Mouse (Mus musculus) MEL (cell line): Measurements from ENCODE around the gene Myo1e. TPM values are rescaled to one million over a fixed set of nuclear protein-coding genes. Genes with fewer than 3 reads are reported as not detected.

Experiments used
- DNase-seq: peaks from one replicate; pipeline ENCODE4 v3.0.0; 2011; ENCODE audit warnings: low read depth, low spot score
- H3K27ac ChIP-seq: 2 replicates; pipeline ENCODE4 v1.5.1; 2012; ENCODE audit warnings: low read depth, mild to moderate bottlenecking, control low read depth, low read length, moderate library complexity; ENCODE audit not compliant: control insufficient read depth
- H3K27me3 ChIP-seq, 2 experiments: fragments of 150-350 bp in 1 of 2; sonication (generic) in 1 of 2; 2 replicates each; pipeline ENCODE4 v1.6.1; 2012; ENCODE audit warnings: low read length in 2 of 2, mild to moderate bottlenecking in 2 of 2, improper control_type of control experiment in 1 of 2, moderate library complexity in 1 of 2; ENCODE audit not compliant: insufficient read depth in 2 of 2, control insufficient read depth in 1 of 2
- H3K36me3 ChIP-seq, 2 experiments: 2 replicates each; pipeline ENCODE4 v1.6.1; 2012 to 2014; ENCODE audit warnings: low read length in 2 of 2, improper control_type of control experiment in 1 of 2, inconsistent platforms in 1 of 2, mild to moderate bottlenecking in 1 of 2; ENCODE audit not compliant: insufficient read depth in 2 of 2, control insufficient read depth in 1 of 2
- H3K4me1 ChIP-seq, 2 experiments: fragments of 150-350 bp in 1 of 2; sonication (generic) in 1 of 2; 2 replicates each; pipeline ENCODE4 v1.6.1; 2012; ENCODE audit warnings: low read length in 2 of 2, improper control_type of control experiment in 1 of 2, mild to moderate bottlenecking in 1 of 2; ENCODE audit not compliant: insufficient read depth in 2 of 2, control insufficient read depth in 1 of 2
- H3K4me3 ChIP-seq, 2 experiments: fragments of 150-350 bp in 1 of 2; sonication (generic) in 1 of 2; 2 replicates each; pipeline ENCODE4 v1.5.1; 2012; ENCODE audit warnings: low read depth in 2 of 2, low read length in 2 of 2, mild to moderate bottlenecking in 2 of 2, moderate library complexity in 2 of 2, control low read depth in 1 of 2, improper control_type of control experiment in 1 of 2; ENCODE audit not compliant: control insufficient read depth in 1 of 2, insufficient read depth in 1 of 2
- H3K79me2 ChIP-seq: 2 replicates; pipeline ENCODE4 v1.6.1; 2012; ENCODE audit warnings: mild to moderate bottlenecking, low read length, moderate library complexity; ENCODE audit not compliant: control insufficient read depth, poor library complexity, insufficient read depth
- H3K9ac ChIP-seq: 2 replicates; pipeline ENCODE4 v1.6.1; 2012; ENCODE audit warnings: low read depth, mild to moderate bottlenecking, control low read depth, low read length, moderate library complexity; ENCODE audit not compliant: control insufficient read depth, poor library complexity, severe bottlenecking
- H3K9me3 ChIP-seq: fragments of 150-350 bp; sonication (generic); replicated peaks from 2 replicates; pipeline ENCODE4 v1.6.1; 2012; ENCODE audit warnings: mild to moderate bottlenecking, low read length, improper control_type of control experiment, moderate library complexity; ENCODE audit not compliant: insufficient read depth
- ELF1 ChIP-seq: IDR thresholded peaks from 2 replicates; pipeline ENCODE4 v1.6.1; 2014; ENCODE audit warnings: low read depth, mild to moderate bottlenecking, inconsistent platforms, low read length, improper control_type of control experiment, moderate library complexity
- EP300 ChIP-seq, 2 experiments: IDR thresholded peaks; 2 replicates each; pipeline ENCODE4 v1.6.1; 2011; ENCODE audit warnings: improper control_type of control experiment in 2 of 2, low read length in 2 of 2, low read depth in 1 of 2, mild to moderate bottlenecking in 1 of 2
- GABPA ChIP-seq: IDR thresholded peaks from 2 replicates; pipeline ENCODE4 v1.6.1; 2012; ENCODE audit warnings: low read depth, mild to moderate bottlenecking, inconsistent platforms, low read length, improper control_type of control experiment, moderate library complexity
- GATA1 ChIP-seq: IDR thresholded peaks from 2 replicates; pipeline ENCODE4 v1.6.1; 2011; ENCODE audit warnings: low read depth, low read length, improper control_type of control experiment
- JUND ChIP-seq: IDR thresholded peaks from 2 replicates; pipeline ENCODE4 v1.6.1; 2011; ENCODE audit warnings: low read depth, mild to moderate bottlenecking, improper control_type of control experiment, low read length
- MEF2A ChIP-seq: IDR thresholded peaks from 2 replicates; pipeline ENCODE4 v1.6.1; 2014; ENCODE audit warnings: low read depth, mild to moderate bottlenecking, inconsistent platforms, low read length, improper control_type of control experiment; ENCODE audit not compliant: poor library complexity, insufficient replicate concordance, severe bottlenecking; ENCODE audit errors: extremely low read depth
- MXI1 ChIP-seq: IDR thresholded peaks from 2 replicates; pipeline ENCODE4 v1.6.1; 2011; ENCODE audit warnings: mild to moderate bottlenecking, low read depth, low read length, improper control_type of control experiment
- POLR2A ChIP-seq, 2 experiments: IDR thresholded peaks; 2 replicates each; pipeline ENCODE4 v1.6.1; 2011 to 2012; ENCODE audit warnings: low read length in 2 of 2, mild to moderate bottlenecking in 2 of 2, control low read depth in 1 of 2, improper control_type of control experiment in 1 of 2, low read depth in 1 of 2, moderate library complexity in 1 of 2; ENCODE audit not compliant: control insufficient read depth in 1 of 2, insufficient read depth in 1 of 2, poor library complexity in 1 of 2
- POLR2AphosphoS2 ChIP-seq: IDR thresholded peaks from 2 replicates; pipeline ENCODE4 v1.6.1; 2011; ENCODE audit warnings: low read length, improper control_type of control experiment
- RCOR1 ChIP-seq: IDR thresholded peaks from 2 replicates; pipeline ENCODE4 v1.6.1; 2012; ENCODE audit warnings: low read depth, mild to moderate bottlenecking, inconsistent platforms, low read length, improper control_type of control experiment
- TAL1 ChIP-seq: IDR thresholded peaks from 2 replicates; pipeline ENCODE4 v1.6.1; 2012; ENCODE audit warnings: mild to moderate bottlenecking, inconsistent platforms, low read length, moderate library complexity, mixed read lengths
- TBP ChIP-seq: IDR thresholded peaks from 2 replicates; pipeline ENCODE4 v1.8.0; 2011; ENCODE audit warnings: low read depth, low read length, improper control_type of control experiment
- TCF12 ChIP-seq: IDR thresholded peaks from 2 replicates; pipeline ENCODE4 v1.6.1; 2014; ENCODE audit warnings: low read depth, mild to moderate bottlenecking, inconsistent platforms, low read length, improper control_type of control experiment, moderate library complexity
- UBTF ChIP-seq: IDR thresholded peaks from 2 replicates; pipeline ENCODE4 v1.6.1; 2012; ENCODE audit warnings: low read depth, mild to moderate bottlenecking, inconsistent platforms, low read length, improper control_type of control experiment, moderate library complexity, borderline replicate concordance; ENCODE audit not compliant: insufficient read depth
- USF1 ChIP-seq: IDR thresholded peaks from 2 replicates; pipeline ENCODE4 v1.6.1; 2014; ENCODE audit warnings: low read depth, mild to moderate bottlenecking, inconsistent platforms, low read length, improper control_type of control experiment, moderate library complexity
- USF2 ChIP-seq, 2 experiments: IDR thresholded peaks; 2 replicates each; pipeline ENCODE4 v1.6.1; 2011 to 2012; ENCODE audit warnings: improper control_type of control experiment in 2 of 2, low read length in 2 of 2, borderline replicate concordance in 1 of 2, inconsistent platforms in 1 of 2, low read depth in 1 of 2, mild to moderate bottlenecking in 1 of 2; ENCODE audit not compliant: insufficient read depth in 1 of 2
- ZC3H11A ChIP-seq: IDR thresholded peaks from 2 replicates; pipeline ENCODE4 v1.6.1; 2012; ENCODE audit warnings: low read depth, mild to moderate bottlenecking, inconsistent platforms, low read length, improper control_type of control experiment
- ZKSCAN1 ChIP-seq: IDR thresholded peaks from 2 replicates; pipeline ENCODE4 v1.6.1; 2012; ENCODE audit warnings: low read depth, mild to moderate bottlenecking, inconsistent platforms, low read length, improper control_type of control experiment, moderate library complexity
- ZMIZ1 ChIP-seq: IDR thresholded peaks from 2 replicates; pipeline ENCODE4 v1.6.1; 2012; ENCODE audit warnings: low read depth, mild to moderate bottlenecking, inconsistent platforms, low read length, improper control_type of control experiment, moderate library complexity
- polyA plus RNA-seq, 2 experiments: library from polyadenylated mRNA; stranded (reverse) in 1 of 2; unstranded in 1 of 2; fragments of >175 nt in 1 of 2; fragments of >200 nt in 1 of 2; gene quantifications; 2 replicates each; pipeline versions ENCODE4 v1.2.1 to v1.2.4; 2012; ENCODE audit warnings: low replicate concordance in 2 of 2, low read depth in 1 of 2; ENCODE audit not compliant: insufficient read length in 2 of 2, insufficient read depth in 1 of 2, missing spikeins in 1 of 2
- total RNA-seq: library from RNA; depleted of rRNA; stranded (reverse); fragments of 300-350 nt; gene quantifications from 2 replicates; pipeline ENCODE4 v1.2.3, GENCODE M21; 2012

The Myo1e gene
- total and polyA plus RNA-seq, 3 experiments = 4.9 to 7.8 TPM; not detected in 1

DNA sequence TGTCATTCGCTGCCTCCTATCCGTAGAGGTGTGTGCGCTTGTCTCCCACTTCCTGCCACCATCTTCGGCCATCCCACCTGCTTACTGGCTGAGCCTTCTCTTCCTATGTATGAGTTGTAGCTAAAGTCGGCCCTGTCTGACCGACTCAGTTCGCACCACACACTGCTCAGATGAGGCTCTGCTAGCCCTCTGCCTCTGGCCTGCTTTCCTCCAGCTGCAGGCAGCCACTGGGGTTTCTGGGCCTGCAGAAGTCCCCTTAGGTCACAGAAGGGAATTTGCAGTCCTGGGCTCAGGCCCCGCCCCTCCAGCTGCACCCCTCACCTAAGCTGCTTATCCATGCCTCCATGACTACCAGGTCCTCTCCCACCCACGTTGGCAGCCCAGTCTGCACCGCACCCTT, 39.3 kb downstream of the Myo1e start:
- Histone ChIP-seq H3K4me3 (no peak overlapping the region), H3K4me1 (no peaks in the 10 kb centered on the region), H3K27me3 (peaks cover 0 to 4% of the 10 kb centered on the region in 2 experiments; a peak in 2 of 4 replicates), H3K79me2 (no peaks in the 10 kb centered on the region), H3K27ac (no peak overlapping the region), H3K36me3 (no peaks in the 10 kb centered on the region), H3K9me3 (no peaks in the 10 kb centered on the region), H3K9ac (no peak overlapping the region)
- no peak for DNase-seq
- TF ChIP-seq GABPA (no peak), TCF12 (no peak)

DNA sequence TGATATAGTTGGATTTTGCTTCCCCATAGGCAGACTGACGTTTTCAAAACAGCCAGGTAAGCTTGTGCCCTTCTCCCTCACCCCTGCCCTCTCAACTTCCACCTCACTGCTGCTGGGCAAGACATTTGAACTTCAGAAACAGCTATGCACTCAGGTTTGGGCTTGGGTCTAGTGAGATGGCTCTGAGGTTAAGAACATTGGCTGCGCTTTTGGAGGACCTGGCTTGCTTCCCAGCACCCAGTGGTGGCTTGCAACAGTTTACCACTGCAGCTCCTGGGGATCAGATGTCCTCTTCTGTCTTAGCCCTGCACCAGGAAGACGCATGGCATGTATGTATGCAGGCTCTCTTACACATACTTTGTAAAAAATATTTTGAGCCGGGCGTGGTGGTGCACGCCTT, 40.9 kb downstream of the Myo1e start:
- Histone ChIP-seq H3K79me2 (no peaks in the 10 kb centered on the region), H3K4me1 (no peaks in the 10 kb centered on the region), H3K9me3 (no peaks in the 10 kb centered on the region), H3K27me3 (peaks cover 0 to 4% of the 10 kb centered on the region in 2 experiments; a peak in 2 of 4 replicates), H3K27ac (no peak overlapping the region), H3K9ac (no peak overlapping the region), H3K36me3 (no peaks in the 10 kb centered on the region), H3K4me3 (no peak overlapping the region)
- DNase-seq = no peak
- TF ChIP-seq MEF2A = no peak
- no peak for TF ChIP-seq JUND
- no peak for TF ChIP-seq USF1
- no peak for TF ChIP-seq TAL1
- no peak for TF ChIP-seq ZMIZ1
- no peak for TF ChIP-seq EP300 (IDR thresholded peaks at IDR 0.05; ENCODE audit: low read depth in 1 of 2, low read length in 2 of 2)
- TF ChIP-seq POLR2A (IDR thresholded peaks at IDR 0.05; ENCODE audit: control insufficient read depth in 1 of 2, insufficient read depth in 1 of 2, low read depth in 1 of 2, low read length in 2 of 2, poor library complexity in 1 of 2) = no peak
- TF ChIP-seq ELF1 = no peak
- no peak for TF ChIP-seq TCF12
- TF ChIP-seq GATA1 = no peak
- no peak for TF ChIP-seq POLR2AphosphoS2
- TF ChIP-seq USF2 (IDR thresholded peaks at IDR 0.05; ENCODE audit: borderline replicate concordance in 1 of 2, insufficient read depth in 1 of 2, low read depth in 1 of 2, low read length in 2 of 2) = no peak

DNA sequence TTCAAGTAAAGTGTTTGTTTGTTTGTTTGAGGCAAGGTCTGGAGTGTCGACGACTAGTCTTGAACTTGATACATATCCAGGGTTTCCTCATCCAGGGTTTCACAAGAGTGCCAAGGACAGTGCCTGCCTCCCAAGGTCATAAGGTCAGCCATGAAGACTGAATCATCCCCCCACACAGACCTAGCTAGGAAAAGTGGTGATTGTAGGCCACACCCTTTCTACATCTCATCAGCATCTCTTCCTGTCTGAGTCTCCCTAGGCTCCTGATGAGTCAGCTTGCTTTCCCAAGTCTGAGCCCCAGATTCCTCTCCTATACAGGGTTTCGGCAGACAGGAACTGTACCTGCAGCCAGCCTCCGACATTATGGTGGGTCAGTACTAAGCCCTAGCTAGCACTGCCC, 41.7 kb downstream of the Myo1e start:
- Histone ChIP-seq H3K79me2 (no peaks in the 10 kb centered on the region), H3K27me3 (peaks cover 0 to 2% of the 10 kb centered on the region in 2 experiments; a peak in 2 of 4 replicates), H3K27ac (no peak overlapping the region), H3K36me3 (no peaks in the 10 kb centered on the region), H3K4me1 (no peaks in the 10 kb centered on the region), H3K9me3 (no peaks in the 10 kb centered on the region), H3K4me3 (no peak overlapping the region), H3K9ac (no peak overlapping the region)
- TF ChIP-seq TBP (no peak), MXI1 (no peak), RCOR1 (no peak), UBTF (no peak), USF2 (IDR thresholded peaks at IDR 0.05; ENCODE audit: borderline replicate concordance in 1 of 2, insufficient read depth in 1 of 2, low read depth in 1 of 2, low read length in 2 of 2) (no peak), POLR2A (IDR thresholded peaks at IDR 0.05; ENCODE audit: control insufficient read depth in 1 of 2, insufficient read depth in 1 of 2, low read depth in 1 of 2, low read length in 2 of 2, poor library complexity in 1 of 2) (no peak), ZKSCAN1 (no peak), ZC3H11A (no peak), USF1 (no peak)
- TF ChIP-seq, all 39 proteins: peak for 0
- no peak for DNase-seq
